Mouse (Mus musculus): ENCODE results near the gene Kansl1. TPM values are rescaled to one million over a fixed set of nuclear protein-coding genes. Genes with fewer than 3 reads are reported as not detected.

Gene Kansl1
- polyA plus RNA-seq, 1 experiment from 2014 or later: 9.4 TPM

DNA sequence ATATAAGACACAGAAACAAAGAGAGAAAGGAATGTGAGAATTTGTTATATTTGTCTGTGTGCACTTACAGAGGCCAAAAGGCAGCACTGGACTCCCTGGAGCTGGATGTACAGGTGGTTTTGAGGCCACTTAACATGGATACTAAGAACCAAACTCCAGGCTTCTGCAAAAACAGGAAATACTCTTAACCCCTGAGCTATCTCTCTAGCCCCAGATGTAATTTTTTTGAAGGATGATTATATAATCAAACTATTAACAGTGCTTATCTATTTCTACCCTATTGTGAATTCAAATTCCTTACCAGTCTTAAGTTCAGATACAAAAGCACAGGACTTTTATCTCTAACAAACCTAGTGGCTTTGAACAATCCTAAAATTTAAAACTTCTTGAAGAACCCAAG is 32.9 kb downstream of the Kansl1 start:
- no peaks in the 10 kb centered on the region for H3K9me3 ChIP-seq (replicated peaks)
- no peaks in the 10 kb centered on the region for H3K27me3 ChIP-seq (replicated peaks)
- no peaks in the 10 kb centered on the region for H3K36me3 ChIP-seq
- ATAC-seq: peak; percentile 50; the same call in 1 of the 2 replicates
- no peak overlapping the region; the same call in 1 of the 2 replicates for H3K9ac ChIP-seq
- no peak overlapping the region for H3K4me3 ChIP-seq
- peaks cover 70% of the 10 kb centered on the region for H3K4me1 ChIP-seq
- H3K27ac ChIP-seq: no peak overlapping the region
- H3K4me2 ChIP-seq: peak overlapping the region; percentile 25; the same call in 1 of the 2 replicates

DNA sequence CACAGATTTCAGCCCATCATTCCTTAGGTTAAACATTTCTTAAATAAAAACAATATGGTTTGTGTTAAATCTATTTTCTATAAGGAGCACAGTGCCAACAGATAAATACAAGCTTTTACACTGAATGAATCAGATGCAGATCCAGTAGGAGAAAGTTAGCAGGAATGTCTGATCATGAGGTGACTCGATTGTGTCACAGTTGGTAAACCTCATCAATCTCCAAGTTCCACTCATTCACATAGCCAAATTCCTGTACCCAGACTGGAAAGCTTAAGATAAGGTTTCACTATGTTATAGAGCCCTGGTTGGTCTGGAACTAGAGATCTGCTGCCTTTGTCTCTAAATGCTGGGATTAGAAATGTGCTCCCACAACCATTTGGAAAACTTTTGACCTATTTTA is 33.5 kb downstream of the Kansl1 start:
- ATAC-seq: no peak
- WGBS (ENCODE audit: insufficient replicate concordance): 23% methylated on average over 1 of the region's 1 CpGs
- peaks cover 74% of the 10 kb centered on the region for H3K4me1 ChIP-seq
- no peaks in the 10 kb centered on the region for H3K27me3 ChIP-seq (replicated peaks)
- H3K27ac ChIP-seq: 0 out of 2 replicates have a peak overlapping the region, but pooled peaks have one; percentile 10
- no peaks in the 10 kb centered on the region for H3K36me3 ChIP-seq
- no peak overlapping the region for H3K4me3 ChIP-seq
- H3K9ac ChIP-seq: no peak overlapping the region
- peak overlapping the region; percentile 4; the same call in 1 of the 2 replicates for H3K4me2 ChIP-seq
- H3K9me3 ChIP-seq (replicated peaks): no peaks in the 10 kb centered on the region

DNA sequence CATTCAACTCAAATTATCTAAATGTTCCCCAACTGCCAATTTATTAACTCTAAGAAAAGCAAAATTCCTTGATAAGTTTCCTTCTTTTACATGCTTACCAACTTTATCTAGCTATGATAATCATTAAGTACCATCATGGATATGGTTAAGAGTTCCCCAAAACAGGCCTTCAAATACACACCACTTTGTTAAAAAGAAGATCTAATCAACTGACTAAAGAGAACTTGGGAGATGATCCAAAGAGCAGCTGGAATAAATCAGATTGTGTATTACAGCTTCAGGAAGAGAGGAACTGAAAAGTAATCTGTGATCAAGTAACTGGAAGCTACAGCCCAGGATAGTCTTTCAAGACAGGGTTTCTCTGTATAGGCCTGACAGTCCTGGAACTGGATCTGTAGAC is 36.4 kb downstream of the Kansl1 start:
- Histone ChIP-seq H3K36me3 (peaks cover 9% of the 10 kb centered on the region), H3K27me3 (replicated peaks) (no peaks in the 10 kb centered on the region), H3K9ac (no peak overlapping the region), H3K9me3 (replicated peaks) (no peaks in the 10 kb centered on the region), H3K27ac (no peak overlapping the region), H3K4me3 (no peak overlapping the region), H3K4me2 (no peak overlapping the region), H3K4me1 (peaks cover 71% of the 10 kb centered on the region)
- ATAC-seq: no peak

DNA sequence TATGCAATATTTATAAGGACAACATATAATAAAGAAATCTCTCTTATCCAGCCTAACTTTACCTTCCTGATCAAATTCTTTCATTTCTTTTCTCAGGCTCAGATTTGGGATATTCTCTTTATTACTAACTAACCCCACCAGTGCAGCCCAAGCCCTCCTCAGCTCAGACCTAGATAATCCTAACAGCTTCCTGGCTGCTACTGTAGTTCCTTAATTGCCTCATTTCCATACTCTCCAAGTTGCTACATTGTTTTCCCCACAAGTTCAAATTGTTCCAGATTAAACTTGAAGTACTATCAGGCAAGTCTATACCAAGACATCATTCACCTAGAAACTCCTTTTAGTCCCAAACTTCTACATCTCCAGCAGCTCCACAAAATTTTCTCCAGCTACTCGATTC is 36.9 kb downstream of the Kansl1 start:
- H3K4me3 ChIP-seq: no peak overlapping the region
- no peaks in the 10 kb centered on the region for H3K9me3 ChIP-seq (replicated peaks)
- no peak for ATAC-seq
- H3K36me3 ChIP-seq: peaks cover 9% of the 10 kb centered on the region
- H3K9ac ChIP-seq: no peak overlapping the region
- peaks cover 71% of the 10 kb centered on the region for H3K4me1 ChIP-seq
- no peaks in the 10 kb centered on the region for H3K27me3 ChIP-seq (replicated peaks)
- H3K4me2 ChIP-seq: no peak overlapping the region
- 65% methylated on average over 1 of the region's 1 CpGs for WGBS (ENCODE audit: insufficient replicate concordance)
- no peak overlapping the region for H3K27ac ChIP-seq

DNA sequence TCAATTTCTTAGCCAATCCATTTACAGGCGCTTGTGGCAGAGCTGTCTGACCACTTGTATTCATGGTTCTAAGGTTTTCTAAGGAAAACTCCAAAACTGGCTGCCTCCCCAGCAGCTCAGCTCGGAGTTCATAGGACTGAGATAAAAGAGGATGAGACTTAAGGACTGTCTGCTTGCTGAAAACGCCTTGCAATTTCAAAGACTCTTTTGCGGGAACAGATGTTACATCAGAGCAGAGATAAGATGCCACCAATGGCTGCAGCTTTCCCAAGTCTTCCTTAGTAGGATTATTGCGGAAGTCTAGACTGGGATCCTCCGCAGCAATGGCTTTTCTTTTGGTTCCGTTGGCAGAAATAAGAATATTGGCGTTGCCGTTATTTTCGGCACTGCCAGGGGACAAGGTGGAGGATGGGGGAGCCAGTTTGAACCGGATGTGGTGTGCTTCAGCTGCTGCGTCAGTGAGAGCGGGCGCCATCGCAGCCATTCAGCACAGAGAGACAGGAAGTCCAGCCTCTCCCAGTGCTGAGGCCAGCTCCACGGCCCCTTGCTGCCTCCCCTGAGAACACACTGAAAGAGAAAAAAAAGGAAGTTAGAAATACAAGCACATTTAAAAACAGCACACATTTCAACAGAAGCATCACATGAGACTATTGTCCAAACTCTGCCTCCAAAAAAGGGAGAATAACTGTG is 43.8 kb downstream of the Kansl1 start:
- 27% methylated on average over 16 of the region's 16 CpGs for WGBS (ENCODE audit: insufficient replicate concordance)
- Histone ChIP-seq H3K4me1 (peaks cover 58% of the 10 kb centered on the region), H3K27me3 (replicated peaks) (no peaks in the 10 kb centered on the region), H3K27ac (peak overlapping the region; percentile 75), H3K36me3 (peaks cover 50% of the 10 kb centered on the region), H3K9ac (peak overlapping the region; percentile 27), H3K4me2 (peak overlapping the region; percentile 57), H3K4me3 (peak overlapping the region; percentile 28; the same call in 1 of the 2 replicates), H3K9me3 (replicated peaks) (no peaks in the 10 kb centered on the region)
- ATAC-seq: peak; percentile 89

DNA sequence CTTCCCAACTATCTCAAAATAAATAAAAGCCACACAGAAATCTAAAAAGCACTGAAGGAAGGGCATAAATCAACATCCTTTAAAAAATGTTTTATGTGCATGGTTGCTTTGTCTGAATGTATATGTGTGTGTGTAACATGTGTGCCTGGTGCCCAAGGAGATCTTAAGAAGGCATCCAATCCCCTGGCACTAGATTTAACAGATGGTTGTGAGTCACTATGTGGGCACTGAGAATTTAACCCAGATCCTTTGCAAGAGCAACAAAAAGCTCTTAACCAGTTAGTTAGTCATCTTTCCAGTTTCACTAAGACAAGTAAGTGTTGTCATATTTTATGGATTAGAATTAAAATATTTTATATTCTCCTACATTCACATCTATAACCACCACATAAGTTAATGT is 56.4 kb downstream of the Kansl1 start:
- Histone ChIP-seq H3K4me3 (no peak overlapping the region), H3K4me2 (no peak overlapping the region), H3K9me3 (replicated peaks) (no peaks in the 10 kb centered on the region), H3K4me1 (no peaks in the 10 kb centered on the region), H3K9ac (no peak overlapping the region), H3K27ac (no peak overlapping the region), H3K27me3 (replicated peaks) (no peaks in the 10 kb centered on the region), H3K36me3 (peaks cover 32% of the 10 kb centered on the region)
- no peak for ATAC-seq

DNA sequence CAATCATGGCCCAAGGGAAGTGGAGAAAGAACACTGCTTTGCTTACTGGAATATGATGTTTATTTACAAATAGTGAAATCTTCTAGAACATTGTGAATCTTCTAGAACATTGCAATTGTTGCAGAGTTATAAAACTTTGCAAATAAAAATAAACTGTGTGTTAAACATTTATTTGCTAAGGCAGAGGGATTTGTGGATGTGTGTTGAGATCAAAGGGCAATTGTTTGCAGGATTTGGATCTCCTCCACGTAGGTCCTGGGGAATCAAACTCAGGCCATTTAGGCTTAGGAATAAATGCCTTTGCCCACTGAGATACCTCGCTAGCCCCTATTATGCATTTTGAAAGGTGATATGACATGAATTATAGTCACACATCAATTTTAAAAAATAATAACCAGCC is 61.3 kb downstream of the Kansl1 start:
- H3K4me2 ChIP-seq: no peak overlapping the region
- no peaks in the 10 kb centered on the region for H3K9me3 ChIP-seq (replicated peaks)
- 75% methylated on average over 2 of the region's 2 CpGs for WGBS (ENCODE audit: insufficient replicate concordance)
- no peak overlapping the region for H3K9ac ChIP-seq
- H3K4me3 ChIP-seq: no peak overlapping the region
- no peak for ATAC-seq
- peaks cover 30% of the 10 kb centered on the region for H3K36me3 ChIP-seq
- H3K27ac ChIP-seq: no peak overlapping the region
- no peaks in the 10 kb centered on the region for H3K27me3 ChIP-seq (replicated peaks)
- no peaks in the 10 kb centered on the region for H3K4me1 ChIP-seq

DNA sequence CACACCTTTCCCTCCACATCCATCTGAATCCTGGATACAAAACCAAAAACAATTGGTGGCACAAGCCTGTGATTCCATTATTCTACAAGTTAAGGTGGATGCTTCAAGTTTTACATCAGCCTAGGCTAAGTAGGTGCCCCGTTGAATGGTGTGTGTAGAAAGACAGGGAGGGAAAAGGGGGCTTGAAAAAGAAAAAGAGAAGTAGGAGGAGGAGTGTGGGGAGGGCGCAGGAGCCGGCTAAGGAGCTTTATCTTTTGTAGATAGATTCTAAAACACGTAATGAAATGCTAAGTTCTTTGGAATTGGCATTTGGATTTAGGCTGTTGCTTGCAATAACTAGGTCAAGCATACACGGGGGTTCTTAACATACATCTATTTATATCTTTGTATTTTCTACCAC is 67.7 kb downstream of the Kansl1 start:
- no peak overlapping the region for H3K4me2 ChIP-seq
- no peak overlapping the region for H3K27ac ChIP-seq
- 54% methylated on average over 5 of the region's 5 CpGs for WGBS (ENCODE audit: insufficient replicate concordance)
- no peaks in the 10 kb centered on the region for H3K9me3 ChIP-seq (replicated peaks)
- no peak overlapping the region for H3K9ac ChIP-seq
- H3K4me1 ChIP-seq: peaks cover 5% of the 10 kb centered on the region
- no peaks in the 10 kb centered on the region for H3K27me3 ChIP-seq (replicated peaks)
- H3K36me3 ChIP-seq: peaks cover 29% of the 10 kb centered on the region
- no peak overlapping the region for H3K4me3 ChIP-seq
- ATAC-seq: no peak

DNA sequence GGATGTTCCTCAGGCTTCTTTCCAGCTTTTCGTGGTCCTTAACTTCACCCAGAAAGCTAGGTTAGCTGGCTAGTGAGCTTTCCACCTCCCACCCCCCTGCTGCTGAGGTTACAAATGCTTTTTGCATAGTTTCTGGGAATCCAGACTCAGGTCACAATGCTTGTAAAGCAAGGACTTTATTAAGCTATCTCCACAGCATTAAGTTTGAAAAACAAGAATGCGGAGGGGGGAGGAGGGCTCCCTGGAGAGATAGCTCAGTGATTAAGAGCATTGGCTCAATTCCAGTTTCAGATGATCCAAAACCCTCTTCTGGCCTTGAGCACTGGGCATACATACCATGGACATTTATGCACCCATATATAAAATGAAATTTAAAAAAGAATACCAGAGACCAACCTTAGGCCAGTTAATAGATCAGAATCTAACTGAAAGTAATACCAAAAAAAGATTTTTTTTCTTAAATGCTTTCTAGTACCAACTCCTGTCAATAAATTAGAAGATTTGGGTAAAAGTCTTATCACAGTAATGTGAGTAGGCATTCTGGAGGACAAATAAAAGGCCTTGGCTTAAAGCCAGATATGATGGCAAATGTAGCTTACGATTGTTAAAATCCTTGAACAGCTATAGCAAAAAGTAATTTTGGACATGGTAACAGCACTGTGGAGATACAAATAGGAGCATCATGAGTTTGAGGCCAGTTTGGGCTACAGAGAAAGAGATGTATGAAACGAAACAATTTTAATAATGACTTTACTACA is 69.0 kb downstream of the Kansl1 start:
- no peak overlapping the region for H3K4me3 ChIP-seq
- H3K4me1 ChIP-seq: peaks cover 5% of the 10 kb centered on the region
- no peak overlapping the region for H3K4me2 ChIP-seq
- H3K9me3 ChIP-seq (replicated peaks): no peaks in the 10 kb centered on the region
- 81% methylated on average over 4 of the region's 4 CpGs for WGBS (ENCODE audit: insufficient replicate concordance)
- no peak for ATAC-seq
- H3K27ac ChIP-seq: no peak overlapping the region
- H3K36me3 ChIP-seq: peaks cover 28% of the 10 kb centered on the region
- no peaks in the 10 kb centered on the region for H3K27me3 ChIP-seq (replicated peaks)
- no peak overlapping the region for H3K9ac ChIP-seq

DNA sequence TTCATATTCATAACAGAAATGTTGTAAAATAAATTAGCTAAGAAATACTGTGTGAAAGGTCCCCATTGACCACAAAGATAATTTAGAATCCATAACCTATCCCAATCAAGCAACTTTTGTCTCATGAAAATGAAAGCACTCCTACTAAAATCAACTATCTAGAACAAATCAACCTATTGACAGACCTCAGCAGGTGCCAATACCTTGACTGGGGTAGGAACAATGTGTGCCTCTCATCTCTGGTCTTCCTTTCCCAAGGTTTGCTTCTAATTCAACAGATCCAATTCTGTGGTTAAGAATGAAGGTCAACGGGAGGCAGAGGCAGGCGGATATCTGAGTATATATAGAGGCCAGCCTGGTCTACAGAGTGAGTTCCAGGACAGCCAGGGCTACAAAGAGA is 73.0 kb downstream of the Kansl1 start:
- Histone ChIP-seq H3K9me3 (replicated peaks) (no peaks in the 10 kb centered on the region), H3K9ac (no peak overlapping the region), H3K4me2 (no peak overlapping the region), H3K27me3 (replicated peaks) (no peaks in the 10 kb centered on the region), H3K27ac (no peak overlapping the region), H3K4me1 (peaks cover 12% of the 10 kb centered on the region; the same call in 1 of the 2 replicates), H3K4me3 (no peak overlapping the region), H3K36me3 (0 out of 2 replicates have a peak, but pooled peaks cover 10% of the 10 kb centered on the region)
- no peak for ATAC-seq
- 86% methylated on average over 2 of the region's 2 CpGs for WGBS (ENCODE audit: insufficient replicate concordance)

DNA sequence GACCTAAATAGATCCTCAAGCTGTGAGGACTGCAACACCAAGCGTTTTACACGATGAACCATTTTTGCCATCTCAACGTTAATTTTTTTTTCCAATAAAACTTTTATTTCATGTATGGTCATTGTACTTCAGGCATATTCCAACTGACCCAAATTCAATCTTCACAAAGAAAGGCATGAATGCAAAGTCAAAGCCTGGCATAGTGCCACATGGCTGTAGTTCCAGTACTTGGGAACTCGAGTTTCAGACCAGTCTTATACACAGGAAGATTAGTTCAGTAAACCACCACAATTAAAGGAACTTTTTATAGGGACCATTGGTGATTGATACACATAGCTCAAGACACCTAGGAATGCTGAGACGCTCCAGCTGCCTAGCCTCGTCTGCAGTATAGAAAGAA is 75.5 kb downstream of the Kansl1 start:
- 81% methylated on average over 6 of the region's 6 CpGs for WGBS (ENCODE audit: insufficient replicate concordance)
- ATAC-seq: no peak
- H3K4me2 ChIP-seq: no peak overlapping the region
- no peaks in the 10 kb centered on the region for H3K9me3 ChIP-seq (replicated peaks)
- H3K27me3 ChIP-seq (replicated peaks): no peaks in the 10 kb centered on the region
- 0 out of 2 replicates have a peak, but pooled peaks cover 3% of the 10 kb centered on the region for H3K36me3 ChIP-seq
- no peak overlapping the region for H3K27ac ChIP-seq
- H3K4me1 ChIP-seq: peaks cover 11% of the 10 kb centered on the region; the same call in 1 of the 2 replicates
- H3K4me3 ChIP-seq: no peak overlapping the region
- H3K9ac ChIP-seq: no peak overlapping the region

DNA sequence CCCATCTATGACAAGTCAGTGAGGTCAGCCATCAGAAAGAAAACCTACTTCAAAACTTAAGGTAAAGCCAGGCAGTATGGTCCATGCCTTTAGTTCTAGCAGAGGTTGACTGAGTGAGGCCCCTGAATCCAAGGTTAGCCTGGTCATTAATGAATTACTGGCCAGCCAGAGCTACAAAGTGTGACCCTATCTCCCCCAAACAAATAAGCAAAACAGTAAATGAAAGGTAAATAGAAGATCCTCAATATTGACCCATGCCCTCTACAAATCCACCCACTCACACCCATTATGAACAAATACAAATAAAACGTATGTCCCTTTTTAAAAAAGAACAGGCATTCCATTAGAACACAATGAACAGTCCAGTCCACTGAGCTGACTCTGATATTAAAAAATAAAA is 76.5 kb downstream of the Kansl1 start:
- no peak overlapping the region for H3K4me3 ChIP-seq

More for the DNA sequence above, 76.5 kb downstream of the Kansl1 start:
- WGBS (ENCODE audit: insufficient replicate concordance): 74% methylated on average over 1 of the region's 1 CpGs
- Histone ChIP-seq H3K27me3 (replicated peaks) (no peaks in the 10 kb centered on the region), H3K36me3 (0 out of 2 replicates have a peak, but pooled peaks cover 3% of the 10 kb centered on the region), H3K4me2 (no peak overlapping the region), H3K9ac (no peak overlapping the region), H3K9me3 (replicated peaks) (no peaks in the 10 kb centered on the region), H3K27ac (no peak overlapping the region), H3K4me1 (peaks cover 11% of the 10 kb centered on the region; the same call in 1 of the 2 replicates)
- no peak for ATAC-seq
